Mouse (Mus musculus) activated CD4-positive, CD25-positive, alpha-beta regulatory T cell (primary cell): Measurements from ENCODE around the gene Sly. TPM values are rescaled to one million over a fixed set of nuclear protein-coding genes. Genes with fewer than 3 reads are reported as not detected.

Experiments used
- polyA plus RNA-seq, 2 experiments: library from polyadenylated mRNA; unstranded; fragments of 100-300 nt; shearing (Covaris generic); gene quantifications; one replicate each; pipeline ENCODE4 v1.2.1; 2017

Sly gene
- polyA plus RNA-seq, result not detected

DNA sequence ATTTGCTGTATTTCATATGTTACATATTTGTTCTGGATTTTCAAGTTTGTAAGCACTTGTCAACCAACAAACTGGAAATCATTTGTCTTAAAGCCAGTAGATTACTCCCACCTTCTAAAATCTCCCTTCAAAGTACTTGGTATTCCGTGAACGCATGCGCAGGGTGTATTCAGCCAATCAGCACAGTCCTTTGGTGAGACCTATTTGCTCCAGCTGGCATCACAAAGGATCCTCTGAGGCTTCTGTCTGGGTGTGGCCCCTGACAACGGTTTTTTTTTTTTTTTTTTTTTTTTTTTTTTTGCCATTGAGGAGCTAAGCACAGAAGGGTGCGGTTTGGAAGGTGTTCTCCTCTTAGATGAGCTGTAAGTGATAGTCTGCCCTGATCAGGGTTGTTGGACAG is at the start of gene Sly:
TSS of gene Sly (plus strand) at position 301 of the 400 bp plus-strand sequence.

